Mouse (Mus musculus) limb, embryonic 11.5 days (tissue): ENCODE data around the gene Zbtb7b. TPM values are rescaled to one million over a fixed set of nuclear protein-coding genes. Genes with fewer than 3 reads are reported as not detected.

ENCODE experiments used
- ATAC-seq: fragments of 200-750 bp; cut with Nextera tagmentation; 2 replicates; pipeline ENCODE4 v1.8.0; 2017; ENCODE audit warnings: low read depth; ENCODE audit not compliant: insufficient number of reproducible peaks, low FRiP score, low TSS enrichment
- DNase-seq: peaks from one replicate; pipeline ENCODE4 v3.0.0-alpha.2; 2015; ENCODE audit warnings: low spot score
- H3K27ac ChIP-seq: fragments of 300-500 bp; sonication (generic); replicated peaks from 2 replicates; pipeline ENCODE4 v1.5.1; 2014; ENCODE audit warnings: low read depth, mild to moderate bottlenecking, low read length
- H3K27me3 ChIP-seq: fragments of 300-500 bp; sonication (generic); 2 replicates; pipeline ENCODE4 v1.6.1; 2014; ENCODE audit warnings: mild to moderate bottlenecking, low read length, mixed read lengths; ENCODE audit not compliant: control insufficient read depth, insufficient read depth
- H3K36me3 ChIP-seq: fragments of 300-500 bp; sonication (generic); 2 replicates; pipeline ENCODE4 v1.6.1; 2014; ENCODE audit warnings: mild to moderate bottlenecking, low read length, moderate library complexity, mixed read lengths; ENCODE audit not compliant: control insufficient read depth, insufficient read depth
- H3K4me1 ChIP-seq: fragments of 300-500 bp; sonication (generic); 2 replicates; pipeline ENCODE4 v1.6.1; 2014; ENCODE audit warnings: low read length, mixed read lengths; ENCODE audit not compliant: control insufficient read depth, insufficient read depth
- H3K4me2 ChIP-seq: fragments of 300-500 bp; sonication (generic); 2 replicates; pipeline ENCODE4 v1.6.1; 2014; ENCODE audit warnings: low read depth, mild to moderate bottlenecking, moderate library complexity; ENCODE audit not compliant: severe bottlenecking
- H3K4me3 ChIP-seq: fragments of 300-500 bp; sonication (generic); 2 replicates; pipeline ENCODE4 v1.5.1; 2014; ENCODE audit warnings: low read depth, low read length
- H3K9ac ChIP-seq: fragments of 300-500 bp; sonication (generic); 2 replicates; pipeline ENCODE4 v1.6.1; 2014; ENCODE audit warnings: mild to moderate bottlenecking, low read length
- H3K9me3 ChIP-seq: fragments of 300-500 bp; sonication (generic); 2 replicates; pipeline ENCODE4 v1.6.1; 2016; ENCODE audit warnings: low read length; ENCODE audit not compliant: control insufficient read depth
- WGBS: fragments of 180-500 bp; shearing (Covaris S2); extraction: QIAGEN DNeasy Blood & Tissue Kit; methylation state at CpG from one replicate; pipeline ENCODE4 v1.1.7; 2014; 5-methylcytosine and 5-hydroxymethylcytosine counted together
- polyA plus RNA-seq: library from polyadenylated mRNA; unstranded; fragments of >200 nt; fragmentation: Nextera tagmentation; extraction: Ambion mirVana; gene quantifications from 2 replicates; pipeline ENCODE4 v1.2.1, GENCODE M21; 2014

The Zbtb7b gene
- polyA plus RNA-seq, 1 experiment from 2014 or later = 0.41 TPM

GRCm38 (mm10) chr3:89384331-89385076 lies 10.1 kb downstream of the Zbtb7b start:
- H3K4me3 ChIP-seq = no peak overlapping the region
- H3K4me2 ChIP-seq = no peak overlapping the region
- DNase-seq (no peak), ATAC-seq (no peak)
- no peak overlapping the region for H3K27ac ChIP-seq
- WGBS = 72% methylated on average over 11 of the region's 12 CpGs
- no peaks in the 10 kb centered on the region for H3K27me3 ChIP-seq
- no peaks in the 10 kb centered on the region for H3K9me3 ChIP-seq
- H3K4me1 ChIP-seq = peaks cover 10% of the 10 kb centered on the region; the same call in 1 of the 2 replicates
- H3K9ac ChIP-seq = no peak overlapping the region
- no peaks in the 10 kb centered on the region for H3K36me3 ChIP-seq

- no peaks in the 10 kb centered on the region for H3K9me3 ChIP-seq
- H3K4me2 ChIP-seq = no peak overlapping the region
- ATAC-seq (no peak), DNase-seq (no peak)
- no peaks in the 10 kb centered on the region for H3K27me3 ChIP-seq
- no peak overlapping the region for H3K9ac ChIP-seq
- H3K4me3 ChIP-seq = no peak overlapping the region
- no peaks in the 10 kb centered on the region for H3K36me3 ChIP-seq
- no peak overlapping the region for H3K27ac ChIP-seq
- 77% methylated on average over 5 of the region's 5 CpGs for WGBS
- H3K4me1 ChIP-seq = peaks cover 10% of the 10 kb centered on the region; the same call in 1 of the 2 replicates
These were observed 10.8 kb downstream of the Zbtb7b start for GRCm38 (mm10) chr3:89383651-89384255.

- Histone ChIP-seq H3K36me3 (no peaks in the 10 kb centered on the region), H3K4me3 (no peak overlapping the region), H3K4me1 (peaks cover 12% of the 10 kb centered on the region; the same call in 1 of the 2 replicates), H3K9me3 (no peaks in the 10 kb centered on the region), H3K27ac (no peak overlapping the region), H3K4me2 (no peak overlapping the region), H3K27me3 (no peaks in the 10 kb centered on the region), H3K9ac (no peak overlapping the region)
- 70% methylated on average over 5 of the region's 5 CpGs for WGBS
- ATAC-seq = no peak
- DNase-seq = no peak
These were observed 11.6 kb downstream of the Zbtb7b start for GRCm38 (mm10) chr3:89382950-89383349.

GRCm38 (mm10) chr3:89382033-89382882 lies 12.3 kb downstream of the Zbtb7b start:
- no peak overlapping the region for H3K4me2 ChIP-seq
- H3K9me3 ChIP-seq = no peaks in the 10 kb centered on the region
- no peak for DNase-seq
- H3K9ac ChIP-seq = no peak overlapping the region
- H3K4me3 ChIP-seq = no peak overlapping the region
- no peak overlapping the region for H3K27ac ChIP-seq
- no peaks in the 10 kb centered on the region for H3K27me3 ChIP-seq
- peaks cover 12% of the 10 kb centered on the region; the same call in 1 of the 2 replicates for H3K4me1 ChIP-seq
- H3K36me3 ChIP-seq = no peaks in the 10 kb centered on the region
- no peak for ATAC-seq
- WGBS = 89% methylated on average over 9 of the region's 9 CpGs

- WGBS = 80% methylated on average over 11 of the region's 11 CpGs
- no peaks in the 10 kb centered on the region for H3K9me3 ChIP-seq
- no peak overlapping the region for H3K4me3 ChIP-seq
- H3K36me3 ChIP-seq = no peaks in the 10 kb centered on the region
- ATAC-seq (no peak), DNase-seq (no peak)
- 0 out of 2 replicates have a peak, but pooled peaks cover 8% of the 10 kb centered on the region for H3K4me1 ChIP-seq
- no peaks in the 10 kb centered on the region for H3K27me3 ChIP-seq
- H3K27ac ChIP-seq = no peak overlapping the region
- no peak overlapping the region for H3K4me2 ChIP-seq
- no peak overlapping the region for H3K9ac ChIP-seq
These were observed 13.3 kb downstream of the Zbtb7b start for GRCm38 (mm10) chr3:89381233-89381632.

- no peak for ATAC-seq
- WGBS = 92% methylated on average over 18 of the region's 18 CpGs
These were observed 13.9 kb downstream of the Zbtb7b start for GRCm38 (mm10) chr3:89380711-89381110.

GRCm38 (mm10) chr3:89380291-89380690 lies 14.3 kb downstream of the Zbtb7b start:
- H3K27ac ChIP-seq = no peak overlapping the region

More at GRCm38 (mm10) chr3:89380711-89381110, 13.9 kb downstream of the Zbtb7b start:
- Histone ChIP-seq H3K27me3 (no peaks in the 10 kb centered on the region), H3K36me3 (no peaks in the 10 kb centered on the region), H3K27ac (no peak overlapping the region), H3K9me3 (no peaks in the 10 kb centered on the region), H3K4me1 (0 out of 2 replicates have a peak, but pooled peaks cover 8% of the 10 kb centered on the region), H3K4me2 (no peak overlapping the region), H3K9ac (no peak overlapping the region), H3K4me3 (no peak overlapping the region)
- DNase-seq = no peak

More at GRCm38 (mm10) chr3:89380291-89380690, 14.3 kb downstream of the Zbtb7b start:
- ATAC-seq (no peak), DNase-seq (no peak)
- no peaks in the 10 kb centered on the region for H3K9me3 ChIP-seq
- H3K4me1 ChIP-seq = 0 out of 2 replicates have a peak, but pooled peaks cover 6% of the 10 kb centered on the region
- no peak overlapping the region for H3K4me2 ChIP-seq
- no peaks in the 10 kb centered on the region for H3K36me3 ChIP-seq
- H3K9ac ChIP-seq = no peak overlapping the region
- no peak overlapping the region for H3K4me3 ChIP-seq
- 94% methylated on average over 14 of the region's 14 CpGs for WGBS
- H3K27me3 ChIP-seq = no peaks in the 10 kb centered on the region
